Mouse (Mus musculus) kidney, adult 8-10 months (tissue): ENCODE measurements around the gene Hbq1b.
A peak's percentile ranks its signal among the peaks of the same experiment; 100 is the strongest.
"Not testable (repeated sequence)": the region's sequence is repeated elsewhere in the genome, so short reads cannot be mapped to it uniquely, and the experiment has no call there.

Source experiments
- DNase-seq, 2 experiments: peaks; one replicate each; pipeline ENCODE4 v3.0.0; 2022

Hbq1b gene

GRCm38 (mm10) chr11:32267964-32268363 is 18.8 kb upstream of the Hbq1b start:
- no peak for DNase-seq

GRCm38 (mm10) chr11:32268952-32269351 is 17.8 kb upstream of the Hbq1b start:
- no peak for DNase-seq

DNA sequence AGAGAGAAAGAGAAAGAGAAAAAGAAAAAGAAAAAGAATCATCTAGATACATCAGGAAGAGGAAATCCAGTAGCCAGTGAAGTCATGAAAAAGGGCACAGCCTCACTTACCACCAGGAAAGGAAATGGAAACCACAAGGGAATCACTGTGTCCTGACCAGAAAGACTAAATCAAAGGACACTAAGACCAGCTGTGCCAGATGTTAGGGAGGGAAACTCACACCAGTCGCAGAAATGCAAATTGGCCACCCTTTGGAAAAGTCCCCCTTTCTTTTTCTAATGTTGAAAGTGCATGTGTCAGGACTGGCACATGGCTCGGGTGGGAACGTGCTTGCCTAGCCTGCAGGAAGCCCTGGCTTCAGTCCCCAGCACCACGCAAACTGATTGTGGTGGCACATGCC is 15.6 kb upstream of the Hbq1b start:
- no peak for DNase-seq

GRCm38 (mm10) chr11:32276347-32276746 is 10.4 kb upstream of the Hbq1b start, which contains the start of gene Hba-x:
Gene Hba-x (plus strand): TSS chr11:32276400.
- DNase-seq = no peak

DNA sequence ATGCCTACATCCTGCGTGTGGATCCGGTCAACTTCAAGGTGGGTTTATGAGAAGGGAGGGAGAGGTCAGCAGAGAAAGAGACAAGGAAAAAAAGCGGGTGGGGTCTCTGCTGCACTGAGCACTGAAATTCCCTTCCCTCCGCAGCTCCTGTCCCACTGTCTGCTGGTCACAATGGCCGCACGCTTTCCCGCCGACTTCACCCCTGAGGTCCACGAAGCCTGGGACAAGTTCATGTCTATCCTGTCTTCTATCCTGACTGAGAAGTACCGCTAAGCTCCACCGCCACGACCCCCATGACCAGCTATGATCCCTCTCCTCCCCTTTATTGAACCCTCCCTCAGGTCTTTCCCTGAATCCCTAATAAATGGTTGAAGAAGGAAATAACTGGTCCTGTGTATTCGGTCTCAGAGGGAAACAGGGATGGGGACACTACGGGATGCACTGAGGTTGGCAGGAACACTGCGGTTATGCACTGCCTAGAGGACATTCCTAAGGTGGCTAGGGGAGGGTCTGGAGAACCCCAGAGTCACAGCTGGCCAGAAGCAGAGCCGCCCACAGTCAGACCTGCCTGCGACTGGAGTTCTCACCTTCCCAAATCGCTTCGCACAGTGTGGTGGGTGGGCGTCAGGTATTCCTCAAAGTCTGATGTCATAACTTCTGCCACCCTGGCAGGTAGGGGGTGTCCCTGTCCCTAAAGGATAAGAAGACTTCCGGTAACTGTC is 8.9 kb upstream of the Hbq1b start:
- DNase-seq = no peak

DNA sequence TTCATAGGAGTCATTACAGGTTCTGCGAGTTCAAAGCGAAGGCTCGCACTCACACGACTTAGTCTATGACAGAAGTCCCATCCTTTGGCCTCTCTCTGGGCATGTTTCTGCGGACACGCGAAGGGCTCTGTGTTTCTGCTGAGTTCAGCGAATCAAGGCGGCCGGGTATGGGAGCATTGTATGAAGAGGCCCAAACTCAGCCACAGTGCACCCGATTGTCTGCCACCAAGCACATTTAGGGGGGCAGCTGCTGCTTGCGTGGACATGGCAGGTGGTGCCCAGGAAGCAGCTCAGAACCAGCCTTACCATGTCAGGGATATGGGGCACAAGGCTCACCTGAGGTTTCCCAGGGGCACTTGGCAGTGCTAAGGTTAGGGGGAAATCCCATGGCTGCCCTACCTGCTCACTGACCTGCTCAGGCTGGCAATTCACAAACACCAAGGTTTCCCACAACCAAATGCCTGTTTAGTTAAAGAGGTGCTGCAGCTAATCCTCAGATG is 8.3 kb upstream of the Hbq1b start:
- no peak for DNase-seq

- no peak for DNase-seq
Observed at GRCm38 (mm10) chr11:32280646-32281045, 6.1 kb upstream of the Hbq1b start.

DNA sequence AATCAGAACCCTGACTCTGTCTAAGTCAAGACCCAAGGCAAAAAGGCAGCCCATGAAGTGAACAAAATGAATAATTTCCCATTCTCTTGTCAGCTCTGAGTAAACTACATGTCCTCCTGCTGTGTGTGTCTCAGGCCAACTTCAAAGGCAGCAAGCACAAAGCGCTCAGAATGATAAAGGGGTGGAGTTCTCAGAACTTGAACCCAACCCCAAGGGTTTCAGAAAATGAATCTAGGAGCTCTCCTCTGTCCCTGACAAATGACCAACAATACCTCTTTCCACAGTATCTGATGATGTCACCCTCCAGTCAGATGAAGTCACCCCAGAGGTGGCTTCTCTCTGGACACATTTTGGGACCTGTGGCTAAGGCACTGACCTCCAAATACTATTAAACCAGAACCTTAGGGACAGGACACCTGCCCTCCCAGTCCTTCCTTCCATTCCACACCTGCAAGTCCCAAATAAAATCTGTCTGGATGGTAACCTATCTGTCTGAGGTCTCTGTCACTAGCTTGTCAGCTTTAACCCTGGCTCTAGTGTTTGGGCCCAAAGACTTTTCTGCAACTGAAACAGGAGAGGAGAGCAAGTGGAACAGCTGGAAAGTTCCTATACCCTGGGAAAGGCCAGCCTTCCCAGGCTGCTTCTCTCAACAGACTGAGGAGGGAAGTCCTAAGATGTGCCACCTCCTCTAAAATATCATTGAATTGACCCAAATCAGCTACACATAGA is 5.2 kb upstream of the Hbq1b start:
- DNase-seq = no peak

DNA sequence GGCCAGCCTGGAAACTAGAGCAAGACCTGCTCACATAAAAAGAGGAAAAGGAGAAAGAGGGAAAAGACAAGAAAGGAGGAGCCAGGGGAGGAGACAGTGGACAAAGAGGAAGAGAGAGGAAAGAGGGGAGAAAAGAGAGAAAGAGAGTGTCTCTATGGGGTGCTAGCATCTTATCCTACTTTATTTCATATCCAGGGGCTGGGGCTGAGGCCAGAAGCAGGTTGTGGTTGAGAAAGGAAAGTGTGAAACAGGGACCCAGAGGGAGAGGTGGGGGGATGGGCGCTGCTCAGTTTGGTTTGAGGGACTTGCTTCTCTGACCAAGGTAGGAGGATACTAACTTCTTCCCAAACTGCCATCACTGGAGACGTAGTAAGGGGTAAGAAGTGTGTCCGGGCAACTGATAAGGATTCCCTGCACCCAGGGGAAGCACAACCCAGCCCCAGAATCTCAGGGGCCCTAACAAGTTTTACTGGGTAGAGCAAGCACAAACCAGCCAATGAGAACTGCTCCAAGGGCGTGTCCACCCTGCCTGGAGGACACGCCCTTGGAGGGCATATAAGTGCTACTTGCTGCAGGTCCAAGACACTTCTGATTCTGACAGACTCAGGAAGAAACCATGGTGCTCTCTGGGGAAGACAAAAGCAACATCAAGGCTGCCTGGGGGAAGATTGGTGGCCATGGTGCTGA is 3.5 kb upstream of the Hbq1b start, which contains the start of gene Hba-a1:
TSS of gene Hba-a1 (plus strand) at position 421 of the 687 bp plus-strand sequence.
- not testable (repeated sequence) for DNase-seq

DNA sequence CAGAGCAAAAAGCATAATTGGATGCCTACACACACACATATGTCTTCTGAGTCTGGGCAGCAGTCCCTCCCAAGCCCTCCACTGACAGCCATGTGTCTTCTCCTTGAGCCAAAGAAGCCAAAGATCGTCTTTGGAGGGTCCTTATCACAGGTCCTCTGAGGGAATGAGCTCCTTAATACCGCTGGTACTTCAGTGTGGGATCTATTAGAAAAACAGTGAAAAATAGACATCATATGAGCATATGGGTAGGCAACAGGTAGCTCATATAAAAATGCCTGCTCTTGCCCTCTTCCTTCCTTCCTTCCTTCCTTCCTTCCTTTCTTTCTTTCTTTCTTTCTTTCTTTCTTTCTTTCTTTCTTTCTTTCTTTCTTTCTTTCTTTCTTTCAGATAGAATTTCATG is 2.2 kb upstream of the Hbq1b start:
- DNase-seq = not testable (repeated sequence)

GRCm38 (mm10) chr11:32285031-32285775 is 1.6 kb upstream of the Hbq1b start:
- no peak for DNase-seq

DNA sequence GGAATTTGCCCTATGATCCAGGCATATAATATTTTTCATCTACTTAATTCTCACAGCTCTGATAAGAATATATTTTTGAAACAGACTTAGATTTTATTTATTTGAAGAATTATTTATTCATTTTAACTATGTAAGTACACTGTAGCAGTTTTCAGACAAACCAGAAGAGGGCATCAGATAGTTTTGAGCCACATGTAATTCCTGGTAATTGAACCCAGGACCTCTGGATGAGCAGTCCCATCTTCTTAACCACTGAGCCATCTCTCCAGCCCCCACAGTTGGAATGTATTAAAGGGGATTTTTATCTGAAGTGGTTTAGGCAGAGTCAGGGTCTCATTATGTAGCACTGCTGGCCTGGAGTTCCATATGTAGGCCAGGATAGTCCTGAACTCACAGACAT is 878 bp upstream of the Hbq1b start:
- DNase-seq = not testable (repeated sequence)

DNA sequence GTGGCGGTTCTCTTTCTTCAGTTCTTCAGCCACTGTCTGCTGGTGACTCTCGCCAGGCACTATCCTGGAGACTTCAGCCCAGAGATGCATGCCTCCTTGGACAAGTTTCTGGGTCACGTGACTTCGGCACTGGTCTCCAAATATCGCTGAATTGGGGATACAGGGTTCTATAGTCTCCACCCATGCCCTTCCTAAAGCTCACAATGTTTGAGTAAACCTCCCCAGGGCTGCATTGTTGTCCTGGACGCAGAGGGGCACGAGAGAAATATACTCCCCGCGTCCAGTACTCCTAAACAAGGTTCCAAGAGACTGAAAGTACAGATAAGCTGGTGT is 694 bp downstream of the Hbq1b start:
- no peak for DNase-seq

- not testable (repeated sequence) for DNase-seq
Observed at GRCm38 (mm10) chr11:32292819-32293218, 6.1 kb downstream of the Hbq1b start.

DNA sequence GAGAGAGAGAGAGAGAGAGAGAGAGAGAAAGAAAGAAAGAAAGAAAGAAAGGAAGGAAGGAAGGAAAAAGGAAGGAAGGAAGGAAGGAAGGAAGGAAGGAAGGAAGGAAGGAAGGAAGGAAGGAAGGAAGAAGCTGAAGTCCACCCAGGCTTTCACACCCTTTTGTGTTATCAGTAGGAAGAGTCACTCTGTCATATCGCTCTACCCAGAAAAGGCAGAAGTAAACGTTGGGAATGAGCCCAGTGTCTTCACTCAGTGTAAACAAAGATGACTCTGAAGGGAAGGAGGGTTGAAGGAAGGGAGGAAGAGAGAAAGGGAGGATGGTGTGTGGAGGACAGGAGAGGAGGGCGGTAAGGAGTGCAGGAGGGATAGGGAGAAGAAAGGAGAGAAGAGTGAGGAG is 6.7 kb downstream of the Hbq1b start:
- not testable (repeated sequence) for DNase-seq

- DNase-seq = not testable (repeated sequence)
Observed at GRCm38 (mm10) chr11:32296203-32296602, 9.4 kb downstream of the Hbq1b start, which contains the start of gene Hba-a2. Gene Hba-a2 (plus strand): TSS chr11:32296489.

DNA sequence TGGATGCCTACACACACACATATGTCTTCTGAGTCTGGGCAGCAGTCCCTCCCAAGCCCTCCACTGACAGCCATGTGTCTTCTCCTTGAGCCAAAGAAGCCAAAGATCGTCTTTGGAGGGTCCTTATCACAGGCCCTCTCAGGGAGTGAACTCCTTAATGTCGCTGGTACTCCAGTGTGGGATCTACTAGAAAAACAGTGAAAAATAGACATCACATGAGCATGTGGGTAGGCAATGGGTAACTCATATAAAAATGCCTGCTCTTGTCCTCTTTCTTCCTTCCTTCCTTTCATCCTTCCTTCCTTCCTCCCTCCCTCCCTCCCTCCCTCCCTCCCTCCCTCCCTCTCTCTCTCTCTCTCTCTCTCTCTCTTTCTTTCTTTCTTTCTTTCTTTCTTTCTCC is 10.7 kb downstream of the Hbq1b start:
- DNase-seq = not testable (repeated sequence)

- DNase-seq = no peak
Observed at GRCm38 (mm10) chr11:32297866-32298531, 11.2 kb downstream of the Hbq1b start.

DNA sequence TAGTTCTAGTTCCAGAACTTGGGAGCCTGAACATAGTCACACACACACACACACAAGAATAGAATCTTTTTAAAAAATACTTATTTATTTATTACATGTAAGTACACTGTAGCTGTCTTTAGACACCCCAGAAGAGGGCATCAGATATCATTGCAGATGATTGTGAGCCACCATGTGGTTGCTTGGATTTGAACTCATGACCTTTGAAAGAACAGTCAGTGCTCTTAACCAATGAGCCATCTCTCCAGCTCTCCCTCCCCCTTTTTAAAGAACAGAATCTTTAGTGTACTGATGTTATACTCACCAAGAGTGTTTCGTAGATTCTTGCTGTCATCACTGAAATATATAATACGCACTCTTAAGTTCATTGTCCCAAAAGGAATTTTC is 11.8 kb downstream of the Hbq1b start:
- no peak for DNase-seq

GRCm38 (mm10) chr11:32299865-32300264 is 13.1 kb downstream of the Hbq1b start, which contains the start of gene Hbq1a:
Gene Hbq1a (plus strand): TSS chr11:32300069.
- peak; percentile 20 to 62 for DNase-seq

DNA sequence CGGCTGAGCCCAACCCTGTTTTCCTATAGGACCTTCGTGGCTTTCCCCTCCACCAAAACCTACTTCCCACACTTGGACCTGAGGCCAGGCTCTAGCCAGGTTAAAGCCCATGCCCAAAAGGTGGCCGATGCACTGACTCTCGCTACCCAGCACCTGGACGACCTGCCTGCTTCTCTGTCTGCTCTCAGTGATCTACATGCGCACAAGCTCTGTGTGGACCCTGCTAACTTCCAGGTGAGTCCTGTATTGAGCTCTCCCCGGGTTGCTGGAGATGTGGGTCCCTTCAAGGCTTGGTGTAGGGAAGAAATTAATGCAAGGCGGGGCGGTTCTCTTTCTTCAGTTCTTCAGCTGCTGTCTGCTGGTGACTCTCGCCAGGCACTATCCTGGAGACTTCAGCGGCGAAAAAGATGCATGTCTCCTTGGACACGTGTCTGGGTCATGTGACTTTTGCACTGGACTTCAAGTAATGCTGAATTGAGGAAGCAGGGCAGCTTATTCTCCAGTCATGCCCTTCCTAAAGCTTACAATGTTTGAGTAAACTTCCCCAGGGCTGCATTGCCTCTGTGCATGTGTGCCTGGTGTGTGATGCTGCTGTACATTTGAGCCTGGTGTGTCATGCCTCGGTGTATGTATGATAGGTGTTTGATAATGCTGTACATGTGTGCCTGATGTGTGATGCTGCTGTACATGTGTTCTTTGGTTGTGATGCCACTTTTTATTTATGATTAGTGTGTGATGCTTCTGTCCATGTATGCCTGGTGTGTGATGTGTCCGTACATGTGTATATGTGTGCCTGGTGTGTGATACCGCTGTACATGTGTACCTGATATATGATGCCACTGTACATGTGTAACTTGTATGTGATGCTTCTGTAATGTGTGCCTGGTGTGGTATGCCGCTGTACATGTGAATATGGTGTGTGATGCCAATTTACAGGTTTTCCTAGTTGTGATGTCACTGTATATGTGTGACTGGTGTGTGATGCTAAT is 13.8 kb downstream of the Hbq1b start:
- no peak for DNase-seq
